Mouse (Mus musculus): ENCODE measurements around the gene Hist1h3g. TPM values are rescaled to one million over a fixed set of nuclear protein-coding genes. Genes with fewer than 3 reads are reported as not detected.
A peak's percentile ranks its signal among the peaks of the same experiment; 100 is the strongest.

Hist1h3g gene
- polyA plus RNA-seq, 1 experiment from 2014 or later: 8.1 TPM

DNA sequence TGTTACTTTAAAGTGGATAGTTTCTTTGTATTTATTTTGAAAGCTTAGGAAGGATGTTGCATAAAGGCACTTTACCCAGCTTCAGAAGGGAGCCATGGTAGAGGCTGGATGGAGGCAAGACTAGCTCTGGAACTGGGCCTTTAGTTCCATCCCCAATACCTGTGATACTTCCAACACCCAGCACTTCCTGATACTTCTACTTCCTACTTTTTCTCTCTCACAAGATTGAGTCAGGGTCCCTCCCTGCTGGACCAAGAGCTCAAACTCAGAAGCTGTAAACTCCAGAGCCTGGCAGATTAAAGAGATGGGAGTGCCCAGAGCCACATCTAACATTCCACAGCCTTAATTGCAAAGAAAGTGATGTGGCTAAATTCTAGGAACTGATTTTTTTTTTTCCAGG is 49.1 kb downstream of the Hist1h3g start:
- H3K4me3 ChIP-seq: peak overlapping the region; percentile 55
- peak overlapping the region; percentile 94 for H3K27ac ChIP-seq
- DNase-seq (ENCODE audit: extremely low spot score, low spot score): peak; percentile 25
- H3K9me3 ChIP-seq: no peaks in the 10 kb centered on the region
- no peaks in the 10 kb centered on the region for H3K36me3 ChIP-seq (replicated peaks)
- no peaks in the 10 kb centered on the region for H3K27me3 ChIP-seq (ENCODE audit: poor library complexity, severe bottlenecking)
- peaks cover 57% of the 10 kb centered on the region for H3K4me1 ChIP-seq

DNA sequence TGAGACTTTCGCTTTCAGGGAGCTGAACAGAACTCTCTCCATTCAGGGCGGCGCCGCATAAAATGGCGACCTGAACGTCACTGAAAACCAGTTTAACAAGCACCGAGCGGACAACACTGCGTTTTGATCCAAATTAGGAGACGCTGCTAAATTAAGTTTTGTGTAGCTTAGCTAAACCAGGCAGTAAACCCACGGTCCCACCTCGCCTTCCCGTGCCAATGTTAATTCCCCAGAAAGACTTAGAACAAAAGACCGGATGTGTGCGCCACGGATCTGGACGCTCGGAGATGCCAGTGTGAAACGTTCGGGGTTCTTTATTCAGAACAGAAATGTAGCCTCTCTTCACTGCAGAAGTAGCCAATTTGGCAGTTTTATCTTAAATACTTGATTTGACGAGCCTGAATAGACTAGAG is 49.8 kb downstream of the Hist1h3g start:
- Histone ChIP-seq H3K4me1 (peaks cover 57% of the 10 kb centered on the region), H3K36me3 (replicated peaks) (no peaks in the 10 kb centered on the region), H3K27ac (peak overlapping the region; percentile 94), H3K4me3 (peak overlapping the region; percentile 55), H3K27me3 (ENCODE audit: poor library complexity, severe bottlenecking) (no peaks in the 10 kb centered on the region), H3K9me3 (no peaks in the 10 kb centered on the region)
- under 1% methylated on average over 21 of the region's 21 CpGs for WGBS
- peak; percentile 78 for DNase-seq (ENCODE audit: extremely low spot score, low spot score)

Small RNA genes within 50 kb of the gene (microRNA-seq; reads per million reads assigned to microRNA genes)
- gene Gm44297 (0.90 reads per million), gene Gm44359 (not detected), gene Gm44394 (not detected), gene n-TStga1 (3.9 reads per million, percentile 8 among the genes with 10 or more reads in this experiment)

Other genes starting within 250 kb of the Hist1h3g start
- gene Zfp322a, start 166.2 kb upstream of the Hist1h3g start, polyA plus RNA-seq (2016; fragmentation: Nextera tagmentation; extraction: Ambion mirVana): 57.1 and 58.7 TPM in 2 replicates
- gene Abt1, start 111.6 kb upstream of the Hist1h3g start, polyA plus RNA-seq (2016; fragmentation: Nextera tagmentation; extraction: Ambion mirVana): 15.3 and 15.5 TPM in 2 replicates
- gene Btn1a1, start 69.5 kb upstream of the Hist1h3g start, polyA plus RNA-seq (2016; fragmentation: Nextera tagmentation; extraction: Ambion mirVana): 0.09 TPM in 1 of 2 replicates, not detected in the other
- gene Btn2a2, start 46.6 kb upstream of the Hist1h3g start, polyA plus RNA-seq (2016; fragmentation: Nextera tagmentation; extraction: Ambion mirVana): 0.52 and 0.54 TPM in 2 replicates
- gene Hist1h4h, start 4.4 kb upstream of the Hist1h3g start, polyA plus RNA-seq (2016; fragmentation: Nextera tagmentation; extraction: Ambion mirVana): 3.8 and 4.0 TPM in 2 replicates
- gene Hist1h2af, start 1.5 kb upstream of the Hist1h3g start, polyA plus RNA-seq (2016; fragmentation: Nextera tagmentation; extraction: Ambion mirVana): 6.7 and 9.5 TPM in 2 replicates
- gene Hist1h2bh, start 8.0 kb downstream of the Hist1h3g start, polyA plus RNA-seq (2016; fragmentation: Nextera tagmentation; extraction: Ambion mirVana): 0.74 and 0.79 TPM in 2 replicates
- 1.00 and 1.7 TPM in 2 replicates for gene Hist1h3f, start 8.6 kb downstream of the Hist1h3g start, polyA plus RNA-seq (2016; fragmentation: Nextera tagmentation; extraction: Ambion mirVana)
- gene Hist1h4f, start 16.2 kb downstream of the Hist1h3g start, polyA plus RNA-seq (2016; fragmentation: Nextera tagmentation; extraction: Ambion mirVana): 0.53 and 0.60 TPM in 2 replicates
- gene Hist1h1d, start 17.8 kb downstream of the Hist1h3g start, polyA plus RNA-seq (2016; fragmentation: Nextera tagmentation; extraction: Ambion mirVana): 0.58 and 0.60 TPM in 2 replicates
- 6.1 and 6.7 TPM in 2 replicates for gene Hist1h3e, start 26.9 kb downstream of the Hist1h3g start, polyA plus RNA-seq (2016; fragmentation: Nextera tagmentation; extraction: Ambion mirVana)
- gene Hist1h2ae, start 35.8 kb downstream of the Hist1h3g start, polyA plus RNA-seq (2016; fragmentation: Nextera tagmentation; extraction: Ambion mirVana): 102 and 105 TPM in 2 replicates
- gene Hist1h2bg, start 36.0 kb downstream of the Hist1h3g start, polyA plus RNA-seq (2016; fragmentation: Nextera tagmentation; extraction: Ambion mirVana): 6.4 and 6.7 TPM in 2 replicates
- 5.8 and 6.9 TPM in 2 replicates for gene Hist1h2bf, start 38.8 kb downstream of the Hist1h3g start, polyA plus RNA-seq (2016; fragmentation: Nextera tagmentation; extraction: Ambion mirVana)
- 1.5 TPM in 2 replicates for gene Hist1h2ad, start 39.0 kb downstream of the Hist1h3g start, polyA plus RNA-seq (2016; fragmentation: Nextera tagmentation; extraction: Ambion mirVana)
- 7.1 and 7.2 TPM in 2 replicates for gene Hist1h3d, start 40.3 kb downstream of the Hist1h3g start, polyA plus RNA-seq (2016; fragmentation: Nextera tagmentation; extraction: Ambion mirVana)
- 112 and 119 TPM in 2 replicates for gene Hist1h4d, start 46.2 kb downstream of the Hist1h3g start, polyA plus RNA-seq (2016; fragmentation: Nextera tagmentation; extraction: Ambion mirVana)
- 3.2 and 3.6 TPM in 2 replicates for gene Hist1h2be, start 85.7 kb downstream of the Hist1h3g start, polyA plus RNA-seq (2016; fragmentation: Nextera tagmentation; extraction: Ambion mirVana)
- 19.8 and 21.4 TPM in 2 replicates for gene Hist1h1e, start 87.1 kb downstream of the Hist1h3g start, polyA plus RNA-seq (2016; fragmentation: Nextera tagmentation; extraction: Ambion mirVana)
- gene Hist1h2ac, start 148.5 kb downstream of the Hist1h3g start, polyA plus RNA-seq (2016; fragmentation: Nextera tagmentation; extraction: Ambion mirVana): 1.00 and 1.1 TPM in 2 replicates
- 17.2 and 19.3 TPM in 2 replicates for gene Hist1h2bc, start 148.8 kb downstream of the Hist1h3g start, polyA plus RNA-seq (2016; fragmentation: Nextera tagmentation; extraction: Ambion mirVana)
- gene Hist1h1t, start 160.4 kb downstream of the Hist1h3g start, polyA plus RNA-seq (2016; fragmentation: Nextera tagmentation; extraction: Ambion mirVana): not detected in 2 replicates
- gene Hist1h4c, start 163.0 kb downstream of the Hist1h3g start, polyA plus RNA-seq (2016; fragmentation: Nextera tagmentation; extraction: Ambion mirVana): 4.5 and 5.9 TPM in 2 replicates
- 1.3 and 1.5 TPM in 2 replicates for gene Hfe, start 175.4 kb downstream of the Hist1h3g start, polyA plus RNA-seq (2016; fragmentation: Nextera tagmentation; extraction: Ambion mirVana)
- gene Hist1h1c, start 203.4 kb downstream of the Hist1h3g start, polyA plus RNA-seq (2016; fragmentation: Nextera tagmentation; extraction: Ambion mirVana): 9.4 and 10.7 TPM in 2 replicates
- 7.7 and 9.0 TPM in 2 replicates for gene Hist1h3c, start 210.2 kb downstream of the Hist1h3g start, polyA plus RNA-seq (2016; fragmentation: Nextera tagmentation; extraction: Ambion mirVana)
- gene Hist1h2bb, start 211.3 kb downstream of the Hist1h3g start, polyA plus RNA-seq (2016; fragmentation: Nextera tagmentation; extraction: Ambion mirVana): 2.3 and 2.7 TPM in 2 replicates
- 49.5 and 50.4 TPM in 2 replicates for gene Hist1h2ab, start 215.7 kb downstream of the Hist1h3g start, polyA plus RNA-seq (2016; fragmentation: Nextera tagmentation; extraction: Ambion mirVana)
- gene Hist1h3b, start 216.8 kb downstream of the Hist1h3g start, polyA plus RNA-seq (2016; fragmentation: Nextera tagmentation; extraction: Ambion mirVana): 9.1 and 9.5 TPM in 2 replicates
- 2.5 and 4.5 TPM in 2 replicates for gene Hist1h4b, start 221.6 kb downstream of the Hist1h3g start, polyA plus RNA-seq (2016; fragmentation: Nextera tagmentation; extraction: Ambion mirVana)
- gene Hist1h4a, start 225.8 kb downstream of the Hist1h3g start, polyA plus RNA-seq (2016; fragmentation: Nextera tagmentation; extraction: Ambion mirVana): 0.69 TPM in 1 of 2 replicates, not detected in the other
- gene Hist1h3a, start 227.0 kb downstream of the Hist1h3g start, polyA plus RNA-seq (2016; fragmentation: Nextera tagmentation; extraction: Ambion mirVana): 2.2 and 3.6 TPM in 2 replicates
- 2.6 and 3.3 TPM in 2 replicates for gene Hist1h1a, start 228.2 kb downstream of the Hist1h3g start, polyA plus RNA-seq (2016; fragmentation: Nextera tagmentation; extraction: Ambion mirVana)
- 0.10 and 0.12 TPM in 2 replicates for gene Trim38, start 234.5 kb downstream of the Hist1h3g start, polyA plus RNA-seq (2016; fragmentation: Nextera tagmentation; extraction: Ambion mirVana)

Data from forebrain, embryonic 10.5 days (tissue).